8 mouse cellular contexts compared by ENCODE assay signal in the genomic region with DNA sequence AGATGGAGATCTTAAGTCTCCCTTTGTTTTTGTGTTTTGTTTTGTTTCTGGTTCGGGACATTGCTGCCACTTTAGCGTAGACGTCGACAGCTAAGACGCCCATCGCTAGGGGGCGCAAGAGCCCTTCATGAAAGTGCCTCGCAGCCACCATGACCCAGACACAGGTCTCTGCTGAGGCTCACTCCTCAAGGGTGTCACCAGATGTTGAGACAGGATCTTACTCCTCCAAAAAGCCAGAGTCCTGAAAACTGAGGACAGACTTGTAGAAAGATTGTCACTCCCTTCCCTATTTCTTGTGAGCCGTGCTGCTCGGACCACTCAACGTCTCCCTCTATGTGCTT.
DNase-seq lines count a peak whose midpoint lies in the region; ATAC-seq lines count a peak whose summit lies in the region.

No protein-coding gene starts in this region.

- H3K27me3 ChIP-seq in embryonic facial prominence, embryonic 12.5 days: peaks cover 7% of the 10 kb centered on the region; the same call in 1 of the 2 replicates
- peaks cover 27% of the 10 kb centered on the region for H3K27me3 ChIP-seq in limb, embryonic 12.5 days
- H3K27me3 ChIP-seq in midbrain, embryonic 16.5 days (ENCODE audit: control insufficient read depth, insufficient read depth, low read depth, low read length): no peaks in the 10 kb centered on the region; the same call in 1 of the 2 replicates
- no peaks in the 10 kb centered on the region; the same call in 1 of the 2 replicates for H3K27me3 ChIP-seq in stomach, embryonic 16.5 days (ENCODE audit: control insufficient read depth, insufficient read depth, low read length)

- WGBS in embryonic facial prominence, embryonic 12.5 days: 13% methylated on average over 11 of the region's 11 CpGs
- WGBS in limb, embryonic 12.5 days: 12% methylated on average over 11 of the region's 11 CpGs
- WGBS in midbrain, embryonic 16.5 days: 5% methylated on average over 11 of the region's 11 CpGs
- 11% methylated on average over 11 of the region's 11 CpGs for WGBS in stomach, embryonic 16.5 days

- H3K27ac ChIP-seq in embryonic facial prominence, embryonic 12.5 days: no peak overlapping the region
- H3K27ac ChIP-seq in limb, embryonic 12.5 days: no peak overlapping the region
- H3K27ac ChIP-seq in midbrain, embryonic 16.5 days (ENCODE audit: low read length): no peak overlapping the region
- H3K27ac ChIP-seq in stomach, embryonic 16.5 days (ENCODE audit: low read length): no peak overlapping the region

- peaks cover 3% of the 10 kb centered on the region; the same call in 1 of the 2 replicates for H3K4me1 ChIP-seq in embryonic facial prominence, embryonic 12.5 days
- peaks cover 29% of the 10 kb centered on the region for H3K4me1 ChIP-seq in limb, embryonic 12.5 days (replicated peaks)
- H3K4me1 ChIP-seq in midbrain, embryonic 16.5 days (ENCODE audit: control insufficient read depth, insufficient read depth, low read length): peaks cover 19% of the 10 kb centered on the region
- no peaks in the 10 kb centered on the region for H3K4me1 ChIP-seq in stomach, embryonic 16.5 days (ENCODE audit: control insufficient read depth, insufficient read depth, low read length)

- H3K9ac ChIP-seq in embryonic facial prominence, embryonic 12.5 days: peak overlapping the region; percentile 42; the same call in 1 of the 2 replicates
- peak overlapping the region; percentile 40; the same call in 1 of the 2 replicates for H3K9ac ChIP-seq in limb, embryonic 12.5 days (replicated peaks)
- H3K9ac ChIP-seq in midbrain, embryonic 16.5 days (ENCODE audit: low read depth, low read length): peak overlapping the region; percentile 44
- peak overlapping the region; percentile 63 for H3K9ac ChIP-seq in stomach, embryonic 16.5 days (ENCODE audit: low read length)

- peak; percentile 19 to 70 for DNase-seq in spleen, postnatal 10 days (ENCODE audit: low spot score in 2 of 2)
- DNase-seq in spleen, postnatal 36 days (ENCODE audit: low spot score in 2 of 2): no peak
- DNase-seq in heart, adult 8-10 months (ENCODE audit: low spot score): peak; percentile 71
- DNase-seq in kidney, adult 8-10 months: peak; percentile 56 to 87

- ATAC-seq in embryonic facial prominence, embryonic 12.5 days (ENCODE audit: insufficient number of reproducible peaks, insufficient read depth, low FRiP score, low TSS enrichment): 0 out of 2 replicates have a peak, but pooled peaks have one; percentile 56
- 0 out of 2 replicates have a peak, but pooled peaks have one; percentile 15 for ATAC-seq in limb, embryonic 12.5 days (ENCODE audit: insufficient number of reproducible peaks, insufficient read depth, low FRiP score, low TSS enrichment, low read depth)
- peak; percentile 71 for ATAC-seq in midbrain, embryonic 16.5 days
- peak; percentile 72; the same call in 1 of the 2 replicates for ATAC-seq in stomach, embryonic 16.5 days (ENCODE audit: insufficient read depth, low FRiP score)

- H3K36me3 ChIP-seq in embryonic facial prominence, embryonic 12.5 days: 0 out of 2 replicates have a peak, but pooled peaks cover 6% of the 10 kb centered on the region
- H3K36me3 ChIP-seq in limb, embryonic 12.5 days: peaks cover 8% of the 10 kb centered on the region; the same call in 1 of the 2 replicates
- H3K36me3 ChIP-seq in midbrain, embryonic 16.5 days (ENCODE audit: control insufficient read depth, insufficient read depth, low read length): no peaks in the 10 kb centered on the region
- no peaks in the 10 kb centered on the region for H3K36me3 ChIP-seq in stomach, embryonic 16.5 days (ENCODE audit: control insufficient read depth, insufficient read depth, low read length)

- peak overlapping the region; percentile 51 for H3K4me2 ChIP-seq in embryonic facial prominence, embryonic 12.5 days (replicated peaks)
- H3K4me2 ChIP-seq in limb, embryonic 12.5 days: peak overlapping the region; percentile 63
- peak overlapping the region; percentile 73 for H3K4me2 ChIP-seq in midbrain, embryonic 16.5 days (ENCODE audit: low read length)
- H3K4me2 ChIP-seq in stomach, embryonic 16.5 days (ENCODE audit: low read depth, low read length): peak overlapping the region; percentile 83

- H3K9me3 ChIP-seq in embryonic facial prominence, embryonic 12.5 days: no peaks in the 10 kb centered on the region
- H3K9me3 ChIP-seq in limb, embryonic 12.5 days: no peaks in the 10 kb centered on the region
- no peaks in the 10 kb centered on the region for H3K9me3 ChIP-seq in midbrain, embryonic 16.5 days (replicated peaks; ENCODE audit: control insufficient read depth, low read length, poor library complexity, severe bottlenecking)
- no peaks in the 10 kb centered on the region for H3K9me3 ChIP-seq in stomach, embryonic 16.5 days (replicated peaks; ENCODE audit: control insufficient read depth, low read length)

- H3K4me3 ChIP-seq in embryonic facial prominence, embryonic 12.5 days: peak overlapping the region; percentile 22; the same call in 1 of the 2 replicates
- peak overlapping the region; percentile 35 for H3K4me3 ChIP-seq in limb, embryonic 12.5 days (replicated peaks)
- peak overlapping the region; percentile 34 for H3K4me3 ChIP-seq in midbrain, embryonic 16.5 days (ENCODE audit: low read depth, low read length)
- H3K4me3 ChIP-seq in stomach, embryonic 16.5 days (replicated peaks; ENCODE audit: low read length): peak overlapping the region; percentile 48

Comparison
In these comparisons a context has a peak if more than half of its experiments do, and no peak if none do; other contexts are left out.
1. DNase-seq: peak in spleen, postnatal 10 days (2 of 2), heart, adult 8-10 months (single experiment) and kidney, adult 8-10 months (2 of 2); none in spleen, postnatal 36 days (0 of 2).
2. ATAC-seq: peak in every context shown above with its lines; median percentile 72 in stomach, embryonic 16.5 days; 71 in midbrain, embryonic 16.5 days; 56 in embryonic facial prominence, embryonic 12.5 days; 15 in limb, embryonic 12.5 days.
3. Peak in every context shown above with its lines, with median percentiles within 50 percentile points of each other: H3K4me2 ChIP-seq, H3K4me3 ChIP-seq and H3K9ac ChIP-seq.